Mouse (Mus musculus) kidney, postnatal 25 days (tissue): ENCODE data around the gene Pex14.

ENCODE experiments used
- DNase-seq, 2 experiments: peaks; one replicate each; pipeline ENCODE4 v3.0.0; 2021; ENCODE audit warnings: mixed read lengths in 2 of 2

Pex14 gene

GRCm38 (mm10) chr4:149055847-149056246 lies 43.8 kb downstream of the Pex14 start:
- no peak for DNase-seq

- DNase-seq = peak; percentile 71 to 76
Measured at GRCm38 (mm10) chr4:149049351-149050159, 50.1 kb downstream of the Pex14 start.

GRCm38 (mm10) chr4:149048625-149049228 lies 50.9 kb downstream of the Pex14 start:
- peak; percentile 47 to 64 for DNase-seq

- peak; percentile 81 to 87 for DNase-seq
Measured at GRCm38 (mm10) chr4:149047360-149047759, 52.3 kb downstream of the Pex14 start.

- DNase-seq = no peak
Measured at GRCm38 (mm10) chr4:149045885-149046284, 53.8 kb downstream of the Pex14 start.

GRCm38 (mm10) chr4:149040289-149040688 lies 59.4 kb downstream of the Pex14 start:
- DNase-seq = no peak

GRCm38 (mm10) chr4:149037706-149038105 lies 62.0 kb downstream of the Pex14 start:
- DNase-seq = no peak

GRCm38 (mm10) chr4:149036592-149036991 lies 63.1 kb downstream of the Pex14 start:
- DNase-seq = no peak

- peak in 1 of 2 experiments; percentile 27 for DNase-seq
Measured at GRCm38 (mm10) chr4:149031507-149031906, 68.2 kb downstream of the Pex14 start.

- DNase-seq = no peak
Measured at GRCm38 (mm10) chr4:149027571-149027970, 72.1 kb downstream of the Pex14 start.

- DNase-seq = no peak
Measured at GRCm38 (mm10) chr4:149025242-149025641, 74.4 kb downstream of the Pex14 start.

- peak in 1 of 2 experiments; percentile 5 for DNase-seq
Measured at GRCm38 (mm10) chr4:149021021-149021420, 78.7 kb downstream of the Pex14 start.

GRCm38 (mm10) chr4:149019456-149019855 lies 80.2 kb downstream of the Pex14 start:
- no peak for DNase-seq

GRCm38 (mm10) chr4:149006756-149007155 lies 92.9 kb downstream of the Pex14 start:
- DNase-seq = no peak

- no peak for DNase-seq
Measured at GRCm38 (mm10) chr4:149006107-149006506, 93.6 kb downstream of the Pex14 start.

- no peak for DNase-seq
Measured at GRCm38 (mm10) chr4:149002441-149003093, 97.1 kb downstream of the Pex14 start.

- DNase-seq = no peak
Measured at GRCm38 (mm10) chr4:149001515-149001914, 98.2 kb downstream of the Pex14 start.

- DNase-seq = no peak
Measured at GRCm38 (mm10) chr4:149000746-149001145, 98.9 kb downstream of the Pex14 start.

- DNase-seq = no peak
Measured at GRCm38 (mm10) chr4:148993948-148994347, 105.7 kb downstream of the Pex14 start.

GRCm38 (mm10) chr4:148990038-148990437 lies 109.6 kb downstream of the Pex14 start:
- no peak for DNase-seq

- DNase-seq = peak; percentile 23 to 57
Measured at GRCm38 (mm10) chr4:148985541-148986476, 113.9 kb downstream of the Pex14 start.
